Mouse (Mus musculus) lung, postnatal 0 days (tissue): ENCODE results near the gene Ehd1. TPM values are rescaled to one million over a fixed set of nuclear protein-coding genes. Genes with fewer than 3 reads are reported as not detected.
A peak's percentile ranks its signal among the peaks of the same experiment; 100 is the strongest.

Experiments
- ATAC-seq: fragments of 200-750 bp; cut with Nextera tagmentation; 2 replicates; pipeline ENCODE4 v1.8.0; 2017; ENCODE audit warnings: moderate library complexity
- DNase-seq: peaks from one replicate; pipeline ENCODE4 v3.0.0-alpha.2; 2016; ENCODE audit warnings: low spot score
- H3K27ac ChIP-seq: fragments of 300-500 bp; sonication (generic); 2 replicates; pipeline ENCODE4 v1.5.1; 2014; ENCODE audit warnings: antibody characterized with exemption, mild to moderate bottlenecking, low read length, mixed read lengths
- H3K27me3 ChIP-seq: fragments of 300-500 bp; sonication (generic); replicated peaks from 2 replicates; pipeline ENCODE4 v1.6.1; 2014; ENCODE audit warnings: low read length, mixed read lengths; ENCODE audit not compliant: insufficient read depth
- H3K36me3 ChIP-seq: fragments of 300-500 bp; sonication (generic); 2 replicates; pipeline ENCODE4 v1.6.1; 2014; ENCODE audit warnings: low read length, mixed read lengths; ENCODE audit not compliant: insufficient read depth
- H3K4me1 ChIP-seq: fragments of 300-500 bp; sonication (generic); 2 replicates; pipeline ENCODE4 v1.6.1; 2014; ENCODE audit warnings: antibody characterized with exemption, low read depth, low read length, mixed read lengths; ENCODE audit not compliant: insufficient read depth
- H3K4me2 ChIP-seq: fragments of 300-500 bp; sonication (generic); replicated peaks from 2 replicates; pipeline ENCODE4 v1.6.1; 2014; ENCODE audit warnings: low read depth, mild to moderate bottlenecking, low read length, moderate library complexity, mixed read lengths
- H3K4me3 ChIP-seq: fragments of 300-500 bp; sonication (generic); 2 replicates; pipeline ENCODE4 v1.5.1; 2014; ENCODE audit warnings: low read depth, low read length
- H3K9ac ChIP-seq: fragments of 300-500 bp; sonication (generic); replicated peaks from 2 replicates; pipeline ENCODE4 v1.6.1; 2014; ENCODE audit warnings: low read depth, mild to moderate bottlenecking
- H3K9me3 ChIP-seq: fragments of 300-500 bp; sonication (generic); 2 replicates; pipeline ENCODE4 v1.6.1; 2016; ENCODE audit warnings: low read length, mixed read lengths
- CTCF ChIP-seq: IDR thresholded peaks from 2 replicates; pipeline ENCODE4 v1.5.1; 2016; ENCODE audit warnings: antibody characterized with exemption, mild to moderate bottlenecking
- EP300 ChIP-seq: IDR thresholded peaks from 2 replicates; pipeline ENCODE4 v1.6.1; 2016; ENCODE audit warnings: antibody characterized with exemption, mild to moderate bottlenecking, control low read depth
- WGBS: fragments of 180-500 bp; shearing (Covaris S2); extraction: QIAGEN DNeasy Blood & Tissue Kit; methylation state at CpG from one replicate; pipeline ENCODE4 v1.1.7; 2014; 5-methylcytosine and 5-hydroxymethylcytosine counted together
- polyA plus RNA-seq: library from polyadenylated mRNA; unstranded; fragments of >200 nt; fragmentation: Nextera tagmentation; extraction: Ambion mirVana; gene quantifications from 2 replicates; pipeline ENCODE4 v1.2.1, GENCODE M21; 2015

The Ehd1 gene
- polyA plus RNA-seq, 1 experiment from 2014 or later = 115 TPM

GRCm38 (mm10) chr19:6341453-6342077 lies 65.0 kb downstream of the Ehd1 start:
- 7% methylated on average over 23 of the region's 23 CpGs for WGBS
- H3K27me3 ChIP-seq = no peaks in the 10 kb centered on the region
- H3K9me3 ChIP-seq = no peaks in the 10 kb centered on the region
- H3K9ac ChIP-seq = peak overlapping the region; percentile 60
- H3K36me3 ChIP-seq = peaks cover 28% of the 10 kb centered on the region; the same call in 1 of the 2 replicates
- ATAC-seq = no peak
- H3K4me3 ChIP-seq = peak overlapping the region; percentile 70
- H3K27ac ChIP-seq = peak overlapping the region; percentile 66
- no peak for TF ChIP-seq EP300
- no peak for TF ChIP-seq CTCF
- H3K4me1 ChIP-seq = peaks cover 10% of the 10 kb centered on the region; the same call in 1 of the 2 replicates
- no peak for DNase-seq
- peak overlapping the region; percentile 96 for H3K4me2 ChIP-seq

- H3K9me3 ChIP-seq = no peaks in the 10 kb centered on the region
- no peaks in the 10 kb centered on the region for H3K27me3 ChIP-seq
- TF ChIP-seq CTCF (no peak), EP300 (peak; percentile 55; the same call in 1 of the 2 replicates)
- H3K4me3 ChIP-seq = peak overlapping the region; percentile 70; the same call in 1 of the 2 replicates
- WGBS = 57% methylated on average over 5 of the region's 5 CpGs
- H3K27ac ChIP-seq = 0 out of 2 replicates have a peak overlapping the region, but pooled peaks have one; percentile 66
- H3K9ac ChIP-seq = no peak overlapping the region
- peak overlapping the region; percentile 96 for H3K4me2 ChIP-seq
- H3K36me3 ChIP-seq = peaks cover 28% of the 10 kb centered on the region; the same call in 1 of the 2 replicates
- ATAC-seq (no peak), DNase-seq (no peak)
- H3K4me1 ChIP-seq = peaks cover 9% of the 10 kb centered on the region; the same call in 1 of the 2 replicates
These were observed 65.9 kb downstream of the Ehd1 start for GRCm38 (mm10) chr19:6342276-6342933.

GRCm38 (mm10) chr19:6343066-6343925 lies 66.8 kb downstream of the Ehd1 start:
- no peak overlapping the region for H3K9ac ChIP-seq
- no peak; the same call in 1 of the 2 replicates for TF ChIP-seq CTCF
- TF ChIP-seq EP300 = no peak
- H3K36me3 ChIP-seq = peaks cover 28% of the 10 kb centered on the region; the same call in 1 of the 2 replicates
- H3K9me3 ChIP-seq = no peaks in the 10 kb centered on the region
- no peak overlapping the region for H3K4me3 ChIP-seq
- peaks cover 9% of the 10 kb centered on the region; the same call in 1 of the 2 replicates for H3K4me1 ChIP-seq
- H3K27ac ChIP-seq = no peak overlapping the region
- no peaks in the 10 kb centered on the region for H3K27me3 ChIP-seq
- DNase-seq (no peak), ATAC-seq (no peak)
- 0 out of 2 replicates have a peak overlapping the region, but pooled peaks have one; percentile 96 for H3K4me2 ChIP-seq
- WGBS = 74% methylated on average over 19 of the region's 19 CpGs

GRCm38 (mm10) chr19:6343996-6344395 lies 67.5 kb downstream of the Ehd1 start:
- H3K4me2 ChIP-seq = no peak overlapping the region
- H3K4me1 ChIP-seq = peaks cover 9% of the 10 kb centered on the region; the same call in 1 of the 2 replicates
- ATAC-seq = no peak
- H3K27ac ChIP-seq = no peak overlapping the region
- H3K27me3 ChIP-seq = no peaks in the 10 kb centered on the region
- H3K4me3 ChIP-seq = no peak overlapping the region
- no peak for DNase-seq
- peaks cover 28% of the 10 kb centered on the region; the same call in 1 of the 2 replicates for H3K36me3 ChIP-seq
- no peak for TF ChIP-seq EP300
- no peak for TF ChIP-seq CTCF
- H3K9me3 ChIP-seq = no peaks in the 10 kb centered on the region
- H3K9ac ChIP-seq = no peak overlapping the region
- 91% methylated on average over 5 of the region's 5 CpGs for WGBS

- no peak for ATAC-seq
- Histone ChIP-seq H3K9ac (no peak overlapping the region), H3K9me3 (no peaks in the 10 kb centered on the region), H3K4me1 (no peaks in the 10 kb centered on the region; the same call in 1 of the 2 replicates), H3K27ac (no peak overlapping the region), H3K4me2 (no peak overlapping the region), H3K27me3 (no peaks in the 10 kb centered on the region), H3K4me3 (no peak overlapping the region), H3K36me3 (peaks cover 21% of the 10 kb centered on the region; the same call in 1 of the 2 replicates)
- no peak for DNase-seq
- WGBS = 77% methylated on average over 5 of the region's 5 CpGs
- TF ChIP-seq EP300 = no peak
- TF ChIP-seq CTCF = no peak
These were observed 69.5 kb downstream of the Ehd1 start for GRCm38 (mm10) chr19:6346023-6346422.
